ENCODE assay signal across 15 mouse cellular contexts in the genomic region with DNA sequence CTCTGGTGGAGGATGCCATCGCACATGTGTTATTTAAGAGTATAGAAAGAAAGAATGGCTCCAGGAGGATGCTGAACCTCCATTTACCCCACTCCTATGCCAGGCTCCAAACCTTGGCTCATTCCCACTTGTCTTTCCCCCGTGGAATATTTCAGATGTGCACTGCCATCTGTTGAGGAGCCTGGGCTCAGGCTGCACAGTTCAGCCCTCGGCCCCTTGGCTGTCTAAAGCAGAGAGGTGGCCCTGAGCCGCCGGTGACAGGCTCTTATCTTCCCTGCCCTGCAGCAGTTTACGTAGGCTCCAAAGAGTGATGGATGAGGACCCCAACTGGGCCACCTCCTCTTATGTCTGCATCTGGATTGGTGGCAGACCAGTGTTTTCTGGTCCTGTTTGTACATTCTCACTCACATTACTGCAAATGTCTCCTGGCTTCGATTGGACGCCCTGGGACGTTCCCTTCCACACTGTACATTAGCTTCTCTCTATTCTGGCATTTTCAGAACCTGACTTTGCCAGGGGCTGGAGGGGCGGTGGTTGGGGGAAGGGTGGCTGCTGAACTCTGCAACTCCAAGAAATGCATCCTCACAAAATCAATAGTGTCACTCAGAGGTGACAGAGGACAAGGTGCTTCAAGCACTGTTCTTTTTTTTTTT.
"Had no signal": no experiment of that assay in that cellular context is flagged by ENCODE, and none has a peak within 500 bp of the region (broad histone marks: within the 10 kb centered on the region; RNA-seq: fewer than 3 reads in every experiment).

No protein-coding gene starts in this region.

- H3K9ac ChIP-seq: limb, embryonic 12.5 days; liver, embryonic 14.5 days had no signal

- H3K9me3 ChIP-seq: midbrain, embryonic 10.5 days had no signal

- ATAC-seq: lung, postnatal 0 days had no signal

- DNase-seq: kidney, adult 18-20 months; kidney, postnatal 10 days; kidney, postnatal 4 days; liver; lung, adult 18-20 months; lung, postnatal 36 days; midbrain, embryonic 14.5 days; right cerebral cortex, postnatal 14 days; thymus, postnatal 4 days had no signal

- H3K36me3 ChIP-seq: limb, embryonic 12.5 days; midbrain, embryonic 10.5 days had no signal

- H3K27ac ChIP-seq: layer of hippocampus, adult 2 months; limb, embryonic 12.5 days; liver, embryonic 14.5 days; midbrain, embryonic 10.5 days; stomach, postnatal 0 days had no signal

- H3K4me3 ChIP-seq: layer of hippocampus, adult 2 months; limb, embryonic 12.5 days; midbrain, embryonic 10.5 days had no signal

- H3K4me2 ChIP-seq: limb, embryonic 12.5 days had no signal

- H3K4me1 ChIP-seq: midbrain, embryonic 10.5 days had no signal
